13 mouse cellular contexts compared by ENCODE assay signal in genomic region chr9:82807635-82808034, GRCm38 (mm10).
"Had no signal": no experiment of that assay in that cellular context is flagged by ENCODE, and none has a peak within 500 bp of the region (broad histone marks: within the 10 kb centered on the region; RNA-seq: fewer than 3 reads in every experiment).

No protein-coding gene starts in this region.

- H3K36me3 ChIP-seq: limb, embryonic 12.5 days; liver, embryonic 13.5 days; lung, embryonic 15.5 days; neural tube, embryonic 15.5 days had no signal

- H3K4me2 ChIP-seq: limb, embryonic 12.5 days; liver, embryonic 13.5 days; lung, embryonic 15.5 days; neural tube, embryonic 15.5 days had no signal

- H3K27me3 ChIP-seq: limb, embryonic 12.5 days; liver, embryonic 13.5 days; lung, embryonic 15.5 days; neural tube, embryonic 15.5 days had no signal

- H3K9ac ChIP-seq: limb, embryonic 12.5 days; liver, embryonic 13.5 days; liver, postnatal 0 days; lung, embryonic 15.5 days; neural tube, embryonic 15.5 days had no signal

- ATAC-seq: liver, postnatal 0 days had no signal

- H3K27ac ChIP-seq: layer of hippocampus, adult 2 months; limb, embryonic 12.5 days; liver, embryonic 13.5 days; lung, embryonic 15.5 days; neural tube, embryonic 15.5 days; stomach, postnatal 0 days had no signal

- H3K4me3 ChIP-seq: layer of hippocampus, adult 2 months; limb, embryonic 12.5 days; liver, embryonic 13.5 days; lung, embryonic 15.5 days; myocyte; neural tube, embryonic 15.5 days had no signal

- H3K9me3 ChIP-seq: limb, embryonic 12.5 days; liver, embryonic 13.5 days; lung, embryonic 15.5 days; neural tube, embryonic 15.5 days had no signal

- H3K4me1 ChIP-seq: limb, embryonic 12.5 days; liver, embryonic 13.5 days; lung, embryonic 15.5 days; neural tube, embryonic 15.5 days had no signal

- DNase-seq: kidney, adult 2 months; kidney, postnatal 4 days; liver; liver, embryonic 13.5 days; liver, postnatal 0 days; right cerebral cortex, adult 18-20 months; thymus, postnatal 4 days had no signal
